Mouse (Mus musculus): Measurements from ENCODE around the gene Olfr935.

The Olfr935 gene

GRCm38 (mm10) chr9:38999583-38999982 is at the start of gene Olfr935:
TSS of gene Olfr935 (minus strand) at chr9:38999683.
- no peak for DNase-seq

DNA sequence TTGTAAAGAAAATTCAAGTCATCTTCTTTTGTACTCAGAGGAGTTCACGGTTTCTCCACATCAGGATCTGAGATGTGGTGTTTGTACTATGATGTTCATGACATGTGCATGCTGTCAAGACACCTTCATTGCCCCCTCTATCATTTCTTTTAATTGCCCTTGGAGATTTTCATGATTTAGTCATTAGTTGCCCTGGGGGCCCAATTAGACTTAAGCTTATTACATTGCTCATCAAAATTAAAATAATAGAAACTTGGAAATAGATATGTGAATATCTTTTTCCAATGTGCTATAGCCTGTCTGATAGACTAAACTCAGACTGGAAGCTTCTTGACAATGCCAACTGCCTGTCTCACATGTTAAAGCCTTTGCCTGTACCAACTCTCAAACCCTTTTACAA is 23.8 kb upstream of the Olfr935 start, which contains the start of gene Olfr146:
Gene Olfr146 (minus strand): TSS at position 101 of the 400 bp plus-strand sequence.
- no peak for DNase-seq

DNA sequence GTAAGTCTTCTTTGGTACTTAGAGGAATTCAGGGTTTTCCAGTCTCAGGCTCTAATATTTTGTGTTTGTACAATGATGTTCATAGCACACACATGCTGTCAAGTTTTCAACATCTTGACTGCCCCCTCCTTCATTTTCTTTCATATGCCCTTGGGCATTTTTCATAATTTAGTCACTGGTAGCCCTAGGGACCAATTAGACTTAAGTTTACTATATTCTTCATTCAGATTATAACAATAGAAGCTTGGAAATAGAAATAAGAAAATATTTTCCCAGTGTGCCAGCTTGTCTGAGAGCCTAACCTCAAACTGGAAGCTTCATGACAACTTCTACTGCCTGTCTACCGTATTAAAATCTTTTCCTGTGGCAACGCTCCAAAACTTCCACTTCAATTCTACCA is 11.3 kb downstream of the Olfr935 start, which contains the start of gene Olfr934:
Gene Olfr934 (minus strand): TSS at position 101 of the 400 bp plus-strand sequence.
- DNase-seq: no peak

DNA sequence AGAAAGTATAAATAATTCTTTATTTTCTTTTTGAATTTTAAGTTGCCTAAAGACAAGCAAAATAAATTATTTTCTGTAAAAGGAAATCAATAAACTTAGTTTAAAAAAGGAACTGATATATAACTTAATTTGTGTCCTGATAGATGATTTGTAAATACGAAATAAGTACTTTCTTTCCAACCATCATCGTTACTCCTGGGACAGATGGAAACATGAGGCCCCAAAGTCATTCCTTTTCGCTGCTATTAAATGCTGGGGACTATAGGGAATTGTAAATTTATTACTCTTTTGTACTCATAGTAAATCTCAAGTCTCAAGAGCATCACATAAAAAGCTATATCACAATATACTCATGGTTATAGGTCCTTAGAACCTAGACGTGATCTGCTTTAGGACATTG is 27.5 kb downstream of the Olfr935 start, which contains the start of gene Olfr933:
Gene Olfr933 (plus strand): TSS at position 301 of the 400 bp plus-strand sequence.
- DNase-seq: no peak

- no peak for DNase-seq
These were observed 45.4 kb downstream of the Olfr935 start for GRCm38 (mm10) chr9:38954124-38954416.

DNA sequence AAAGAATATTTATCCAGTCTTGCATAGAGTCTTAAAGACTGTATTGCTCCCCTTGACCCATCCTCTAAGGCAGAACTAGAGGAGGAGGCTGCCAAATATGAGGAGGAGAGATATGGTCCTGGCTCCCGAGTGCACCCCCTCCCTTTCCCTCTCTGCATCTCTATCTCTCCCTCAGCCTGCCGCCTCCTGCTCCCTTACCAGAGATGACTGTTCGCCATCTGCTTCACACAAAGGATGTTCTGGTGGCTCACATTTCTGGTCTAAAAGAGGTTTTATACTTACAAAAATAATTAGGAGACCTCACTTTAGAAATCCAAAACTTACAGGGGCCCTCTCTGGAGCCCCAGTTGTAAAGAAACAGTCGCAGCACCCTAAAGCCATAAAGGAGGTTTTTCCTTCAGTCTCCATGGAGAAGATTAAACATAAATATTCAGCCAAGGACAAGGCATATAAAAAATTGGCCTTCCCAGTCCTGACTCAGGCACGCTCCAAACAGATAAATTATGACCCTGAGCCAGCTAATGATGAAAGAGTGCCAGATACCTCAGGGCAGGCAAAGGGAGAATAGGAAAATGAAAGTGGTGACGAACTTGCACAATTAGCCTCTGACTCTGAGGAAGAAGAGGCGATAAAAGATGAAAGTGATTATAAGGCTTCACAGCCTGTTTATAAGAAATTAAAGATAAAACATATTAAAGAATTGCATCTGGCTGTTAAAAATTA is 45.9 kb downstream of the Olfr935 start:
- DNase-seq: no peak

Data from kidney, postnatal 10 days (tissue).